Mouse (Mus musculus): Measurements from ENCODE around the gene Entpd2. TPM values are rescaled to one million over a fixed set of nuclear protein-coding genes. Genes with fewer than 3 reads are reported as not detected.
A peak's percentile ranks its signal among the peaks of the same experiment; 100 is the strongest.

The Entpd2 gene
- polyA plus RNA-seq (2015; fragmentation: Nextera tagmentation; extraction: Ambion mirVana): 3.6 and 4.8 TPM in 2 replicates

DNA sequence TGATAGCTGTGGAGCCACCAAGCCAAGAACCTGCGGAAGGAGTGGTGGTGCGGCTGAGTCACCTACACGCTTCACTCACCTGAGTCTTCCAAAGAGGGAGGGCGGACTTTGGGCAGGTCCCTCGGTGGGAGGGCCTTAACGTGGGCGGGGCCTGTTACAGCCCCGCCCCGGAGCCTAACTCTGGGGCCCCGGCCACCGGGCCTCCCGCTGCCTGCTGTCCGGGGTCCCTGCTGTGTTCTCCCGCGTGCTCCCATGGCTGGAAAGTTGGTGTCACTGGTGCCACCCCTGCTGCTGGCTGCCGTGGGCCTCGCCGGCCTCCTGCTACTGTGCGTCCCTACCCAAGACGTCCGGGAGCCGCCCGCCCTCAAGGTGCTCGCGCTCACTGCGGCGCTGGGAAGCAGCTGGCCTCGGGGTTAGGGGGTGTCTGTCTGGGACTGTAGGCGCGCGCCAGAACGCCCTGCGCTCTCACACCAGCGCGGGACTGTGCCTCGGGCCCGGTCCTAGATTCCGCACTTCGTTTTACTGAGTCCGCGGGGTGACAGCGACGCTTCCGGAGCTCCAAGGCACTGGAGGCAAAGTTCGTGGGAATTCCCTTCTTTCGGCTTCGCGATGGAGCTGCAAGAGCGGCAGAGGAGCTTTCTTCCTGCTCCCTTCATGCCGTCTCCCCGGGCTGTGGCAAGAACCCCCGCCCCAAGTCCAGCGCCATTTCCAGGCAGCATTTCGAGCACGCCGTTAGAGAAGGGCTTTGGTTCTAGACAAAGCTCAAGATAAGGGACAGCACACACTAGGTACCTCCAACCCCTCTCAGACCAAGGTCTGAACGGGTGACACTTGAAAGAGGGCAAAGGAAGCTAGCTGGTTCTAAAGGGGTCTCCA is at the start of gene Entpd2:
Entpd2 (plus strand) TSS at position 154 of the 876 bp plus-strand sequence.
- peaks cover 52% of the 10 kb centered on the region for H3K27me3 ChIP-seq
- H3K36me3 ChIP-seq: no peaks in the 10 kb centered on the region
- no peaks in the 10 kb centered on the region for H3K9me3 ChIP-seq
- H3K27ac ChIP-seq (replicated peaks): 0 out of 2 replicates have a peak within 1 kb of the TSS, but pooled peaks have one; percentile 40
- H3K4me3 ChIP-seq: peak within 1 kb of the TSS; percentile 36
- ATAC-seq (replicated peaks): no peak
- H3K9ac ChIP-seq (replicated peaks): peak within 1 kb of the TSS; percentile 26
- H3K4me1 ChIP-seq: peaks cover 27% of the 10 kb centered on the region
- 2% methylated on average over 57 of the region's 57 CpGs for WGBS
- peak within 1 kb of the TSS; percentile 53 for H3K4me2 ChIP-seq (replicated peaks)

DNA sequence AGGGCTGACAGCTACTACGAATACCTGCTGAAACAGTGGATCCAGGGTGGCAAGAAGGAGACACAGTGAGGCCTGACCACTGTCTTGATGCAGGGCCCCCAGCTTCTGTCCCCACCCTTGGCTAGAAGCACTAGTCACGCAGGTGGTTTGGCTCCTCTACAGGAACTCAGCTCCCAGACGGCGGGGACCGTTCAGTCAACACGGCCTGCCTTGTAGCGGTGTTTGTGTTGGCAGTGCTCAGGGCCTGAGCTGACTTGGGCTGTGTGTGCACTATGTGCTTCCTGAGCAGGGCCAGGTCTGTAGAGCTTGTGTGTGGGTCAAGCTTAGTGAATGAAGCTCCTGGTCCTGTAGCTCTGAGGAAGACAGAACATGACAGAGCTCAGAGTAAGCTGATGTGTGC is 47.5 kb upstream of the Entpd2 start:
- no peak overlapping the region for H3K9ac ChIP-seq (replicated peaks)
- no peak for ATAC-seq (replicated peaks)
- no peaks in the 10 kb centered on the region for H3K9me3 ChIP-seq
- H3K4me2 ChIP-seq (replicated peaks): no peak overlapping the region
- H3K36me3 ChIP-seq: peaks cover 95% of the 10 kb centered on the region
- H3K27ac ChIP-seq (replicated peaks): no peak overlapping the region
- H3K4me3 ChIP-seq: no peak overlapping the region
- H3K4me1 ChIP-seq: no peaks in the 10 kb centered on the region
- no peaks in the 10 kb centered on the region for H3K27me3 ChIP-seq
- 93% methylated on average over 7 of the region's 7 CpGs for WGBS

DNA sequence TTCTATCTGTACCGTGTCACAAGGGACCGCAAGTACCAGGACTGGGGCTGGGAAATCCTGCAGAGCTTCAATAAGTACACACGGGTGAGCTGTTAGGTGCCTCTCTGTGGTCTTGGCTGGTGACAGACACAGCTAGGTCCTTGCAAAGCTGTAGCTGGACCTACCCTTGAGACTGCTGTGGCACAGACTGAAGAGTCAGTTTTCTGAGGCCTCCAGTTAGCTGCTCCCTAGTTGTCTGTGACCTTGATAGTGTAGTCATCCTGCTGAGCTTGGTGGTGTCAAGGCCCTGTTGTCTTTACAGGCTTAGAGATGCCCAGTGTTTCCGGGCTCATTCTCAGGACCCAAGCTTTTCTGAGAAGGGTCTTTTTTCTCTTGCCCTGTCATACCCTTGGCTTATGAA is 46.2 kb upstream of the Entpd2 start:
- H3K9ac ChIP-seq (replicated peaks): no peak overlapping the region
- H3K4me1 ChIP-seq: no peaks in the 10 kb centered on the region
- H3K9me3 ChIP-seq: no peaks in the 10 kb centered on the region
- ATAC-seq (replicated peaks): no peak
- no peak overlapping the region for H3K27ac ChIP-seq (replicated peaks)
- peaks cover 82% of the 10 kb centered on the region for H3K36me3 ChIP-seq
- no peak overlapping the region for H3K4me2 ChIP-seq (replicated peaks)
- no peaks in the 10 kb centered on the region for H3K27me3 ChIP-seq
- no peak overlapping the region for H3K4me3 ChIP-seq
- WGBS: 96% methylated on average over 4 of the region's 4 CpGs

DNA sequence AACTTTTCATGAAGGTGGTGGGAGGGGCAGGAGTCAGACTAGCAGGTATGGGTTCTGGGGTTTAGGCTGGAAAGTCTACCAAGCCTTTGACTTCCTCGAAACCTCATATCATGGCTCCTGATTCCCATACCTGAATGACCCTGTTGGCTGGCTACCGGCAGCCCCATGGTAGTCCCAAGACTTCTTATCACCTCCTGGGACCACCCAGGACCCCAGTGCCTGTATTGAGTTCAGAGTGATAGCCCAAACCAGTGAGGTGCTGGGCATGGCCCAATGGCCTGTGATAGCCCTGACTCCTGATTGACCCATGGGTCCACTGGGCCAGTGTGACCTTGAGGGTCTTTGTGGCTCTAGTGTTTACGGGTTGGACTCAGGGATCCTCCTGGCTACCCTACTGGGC is 45.0 kb upstream of the Entpd2 start:
- H3K9me3 ChIP-seq: no peaks in the 10 kb centered on the region
- H3K4me1 ChIP-seq: peaks cover 8% of the 10 kb centered on the region
- no peak overlapping the region for H3K4me3 ChIP-seq
- ATAC-seq (replicated peaks): no peak
- no peak overlapping the region for H3K27ac ChIP-seq (replicated peaks)
- WGBS: 95% methylated on average over 3 of the region's 3 CpGs
- no peaks in the 10 kb centered on the region for H3K27me3 ChIP-seq
- no peak overlapping the region for H3K4me2 ChIP-seq (replicated peaks)
- H3K36me3 ChIP-seq: peaks cover 70% of the 10 kb centered on the region
- H3K9ac ChIP-seq (replicated peaks): no peak overlapping the region

DNA sequence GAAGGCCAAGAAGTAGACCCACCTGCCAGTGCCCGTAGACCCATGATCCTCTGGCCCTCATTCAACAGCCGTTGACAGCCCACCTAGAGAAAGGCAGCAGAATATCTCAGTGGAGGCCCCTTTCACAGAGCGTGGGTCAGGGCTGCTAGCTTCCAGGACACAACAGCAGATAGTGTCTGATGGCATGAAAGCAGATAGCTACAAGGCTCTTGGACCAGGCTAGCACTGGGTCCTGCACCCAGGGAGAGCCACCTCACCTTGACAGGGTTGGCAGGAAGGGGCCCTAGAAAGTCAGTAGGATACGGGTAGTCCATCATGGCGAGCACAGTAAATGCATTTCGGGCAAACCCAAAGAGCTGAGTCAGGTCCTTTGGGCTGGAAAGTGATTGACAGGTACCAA is 41.5 kb upstream of the Entpd2 start:
- H3K4me3 ChIP-seq: no peak overlapping the region
- peaks cover 38% of the 10 kb centered on the region for H3K36me3 ChIP-seq

DNA sequence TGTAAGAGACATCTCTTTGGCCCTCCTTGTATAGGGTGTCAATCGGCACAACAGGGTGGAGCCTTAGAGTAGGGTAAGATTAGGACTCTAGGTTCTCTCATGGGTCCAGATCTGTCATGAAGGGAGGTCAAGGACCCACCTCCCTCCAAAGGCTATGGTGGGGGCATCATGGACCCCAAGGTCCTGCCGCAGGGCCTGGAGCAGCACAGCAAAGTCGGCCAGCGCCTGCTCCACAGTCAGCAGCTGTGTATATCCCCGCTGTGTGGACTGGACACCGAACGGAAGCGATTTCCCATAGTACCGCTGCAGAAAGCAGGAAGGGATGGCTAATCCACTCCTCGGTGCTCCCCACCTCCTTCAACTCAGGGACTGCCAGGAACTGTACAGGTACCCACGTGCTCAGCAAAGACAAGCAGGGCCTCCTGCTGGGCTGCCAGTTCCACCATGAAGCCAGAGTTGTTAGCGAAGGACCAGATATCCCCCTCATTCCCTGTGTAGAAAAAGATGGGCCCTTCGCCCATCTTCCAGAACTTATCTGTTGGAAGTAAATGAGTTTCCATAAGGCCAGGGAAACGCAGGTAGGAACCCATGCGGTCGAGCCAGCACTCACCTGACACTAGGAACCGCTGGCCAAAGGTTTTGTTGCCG is 40.1 kb upstream of the Entpd2 start:
- Histone ChIP-seq H3K4me1 (peaks cover 23% of the 10 kb centered on the region), H3K27me3 (no peaks in the 10 kb centered on the region), H3K4me2 (replicated peaks) (peak overlapping the region; percentile 95), H3K27ac (replicated peaks) (no peak overlapping the region), H3K4me3 (peak overlapping the region; percentile 61), H3K9me3 (no peaks in the 10 kb centered on the region), H3K36me3 (peaks cover 24% of the 10 kb centered on the region), H3K9ac (replicated peaks) (peak overlapping the region; percentile 68)
- 37% methylated on average over 18 of the region's 18 CpGs for WGBS
- no peak for ATAC-seq (replicated peaks)

More for the DNA sequence above, 41.5 kb upstream of the Entpd2 start:
- no peak overlapping the region for H3K9ac ChIP-seq (replicated peaks)
- no peak overlapping the region for H3K4me2 ChIP-seq (replicated peaks)
- peaks cover 23% of the 10 kb centered on the region for H3K4me1 ChIP-seq
- no peaks in the 10 kb centered on the region for H3K9me3 ChIP-seq
- no peak overlapping the region for H3K27ac ChIP-seq (replicated peaks)
- ATAC-seq (replicated peaks): no peak
- 84% methylated on average over 6 of the region's 6 CpGs for WGBS
- H3K27me3 ChIP-seq: no peaks in the 10 kb centered on the region

DNA sequence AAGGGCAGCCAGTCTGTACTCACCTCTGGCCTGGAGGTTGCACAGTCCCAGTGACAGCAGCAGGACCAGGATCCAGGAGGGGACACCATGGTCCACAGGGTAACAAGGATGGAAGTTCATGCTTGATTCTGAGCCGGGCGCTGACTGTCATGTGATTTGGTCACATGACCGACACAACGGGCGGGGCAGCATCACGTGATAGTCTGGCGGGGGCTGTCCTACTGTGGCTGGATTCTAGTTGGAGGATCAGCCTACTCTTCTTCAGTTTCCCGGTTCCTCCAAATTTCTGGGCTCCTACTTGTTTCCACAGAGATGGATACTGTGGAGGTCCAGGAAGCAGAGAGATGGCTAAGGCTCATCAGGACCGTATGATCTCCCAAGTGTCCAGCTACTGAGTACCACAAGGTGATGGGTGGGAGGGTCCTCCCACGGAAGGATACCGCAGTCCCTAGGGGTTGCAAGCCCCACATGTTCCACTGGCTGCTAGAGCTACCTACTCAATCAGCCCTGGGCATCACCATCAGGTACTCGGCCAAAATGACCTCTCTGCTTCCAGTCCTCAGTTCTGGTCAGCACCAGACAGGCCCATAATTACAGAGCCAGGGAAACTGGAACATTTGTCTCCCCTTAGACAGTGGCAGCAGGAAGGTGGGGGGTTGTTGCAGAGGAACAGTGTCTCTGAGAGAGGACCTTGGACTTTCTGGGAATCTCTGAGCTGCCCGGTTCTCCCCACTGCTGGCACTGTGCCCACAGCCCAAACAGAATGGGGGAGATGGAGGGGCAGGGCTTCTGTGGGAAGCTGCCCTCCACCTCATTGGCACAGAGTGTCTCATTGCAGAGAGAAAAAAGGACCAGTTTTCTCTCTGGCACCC is 39.2 kb upstream of the Entpd2 start, which contains the start of gene Dpp7:
Dpp7 (minus strand) TSS at position 152 of the 872 bp plus-strand sequence.
- Histone ChIP-seq H3K27ac (replicated peaks) (0 out of 2 replicates have a peak within 1 kb of the TSS, but pooled peaks have one; percentile 34), H3K9ac (replicated peaks) (peak within 1 kb of the TSS; percentile 68), H3K4me3 (peak within 1 kb of the TSS; percentile 61), H3K9me3 (no peaks in the 10 kb centered on the region), H3K4me1 (peaks cover 23% of the 10 kb centered on the region), H3K27me3 (no peaks in the 10 kb centered on the region), H3K36me3 (peaks cover 15% of the 10 kb centered on the region), H3K4me2 (replicated peaks) (peak within 1 kb of the TSS; percentile 95)
- ATAC-seq (replicated peaks): peak; percentile 76
- 1% methylated on average over 13 of the region's 13 CpGs for WGBS

DNA sequence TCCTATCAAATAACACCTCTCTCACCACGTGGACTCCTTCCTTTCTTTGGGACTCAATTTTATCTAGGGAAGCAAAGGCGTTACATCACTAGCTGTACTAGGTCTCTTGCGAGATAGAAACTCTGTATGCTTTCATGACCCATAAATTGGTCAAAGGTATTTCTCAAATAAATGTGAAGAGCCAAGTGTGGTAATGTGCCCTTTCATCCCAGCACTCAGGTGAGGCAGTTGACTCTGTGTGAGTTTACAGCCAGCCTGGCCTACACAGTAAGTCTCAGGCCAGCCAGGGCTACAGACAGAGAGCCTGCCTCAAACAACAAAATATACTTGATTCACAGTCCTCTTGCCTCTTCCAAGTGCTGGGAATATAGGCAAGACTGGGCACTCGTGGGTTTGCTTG is 35.8 kb upstream of the Entpd2 start:
- no peaks in the 10 kb centered on the region for H3K9me3 ChIP-seq
- H3K36me3 ChIP-seq: no peaks in the 10 kb centered on the region
- no peak overlapping the region for H3K9ac ChIP-seq (replicated peaks)
- H3K27me3 ChIP-seq: peaks cover 16% of the 10 kb centered on the region
- no peak overlapping the region for H3K4me3 ChIP-seq
- 83% methylated on average over 4 of the region's 4 CpGs for WGBS
- H3K27ac ChIP-seq (replicated peaks): no peak overlapping the region
- no peak overlapping the region for H3K4me2 ChIP-seq (replicated peaks)
- H3K4me1 ChIP-seq: peaks cover 24% of the 10 kb centered on the region
- no peak for ATAC-seq (replicated peaks)

DNA sequence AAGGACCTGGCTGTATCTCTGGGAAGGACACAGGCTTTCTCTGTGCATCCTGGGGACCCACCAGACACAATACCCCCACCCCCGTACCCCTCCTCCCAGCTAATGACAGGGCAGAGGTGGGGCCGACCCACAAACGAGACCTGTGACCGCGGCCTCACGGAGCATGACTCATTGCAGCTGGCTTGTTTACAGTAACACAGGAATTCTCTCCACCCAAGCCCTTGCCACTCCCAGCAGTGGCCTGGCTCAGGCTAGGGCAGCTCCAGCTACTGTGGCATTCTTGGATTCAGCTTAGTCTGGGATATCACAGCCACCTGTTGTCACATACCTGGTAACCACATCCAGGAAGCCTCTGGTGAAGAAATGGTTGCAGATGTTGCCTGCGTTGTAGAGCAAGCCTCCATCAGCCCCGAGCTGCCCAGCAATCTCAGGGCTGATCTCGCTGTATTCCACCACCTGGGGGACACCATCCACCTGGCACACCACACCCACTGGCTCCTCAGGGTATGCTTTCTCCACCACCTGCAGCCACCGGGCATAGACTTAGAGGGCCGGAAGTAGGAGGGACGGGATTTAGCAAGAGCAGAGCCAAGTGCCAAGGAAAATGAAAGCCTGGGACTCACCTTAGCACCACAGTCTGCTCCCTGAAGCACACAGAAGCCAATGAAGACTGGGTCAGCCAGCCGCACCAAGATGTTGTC is 32.0 kb upstream of the Entpd2 start:
- Histone ChIP-seq H3K9ac (replicated peaks) (no peak overlapping the region), H3K36me3 (no peaks in the 10 kb centered on the region), H3K27me3 (peaks cover 33% of the 10 kb centered on the region), H3K27ac (replicated peaks) (no peak overlapping the region), H3K4me3 (no peak overlapping the region), H3K9me3 (no peaks in the 10 kb centered on the region), H3K4me1 (peaks cover 10% of the 10 kb centered on the region), H3K4me2 (replicated peaks) (no peak overlapping the region)
- no peak for ATAC-seq (replicated peaks)
- WGBS: 63% methylated on average over 13 of the region's 13 CpGs

DNA sequence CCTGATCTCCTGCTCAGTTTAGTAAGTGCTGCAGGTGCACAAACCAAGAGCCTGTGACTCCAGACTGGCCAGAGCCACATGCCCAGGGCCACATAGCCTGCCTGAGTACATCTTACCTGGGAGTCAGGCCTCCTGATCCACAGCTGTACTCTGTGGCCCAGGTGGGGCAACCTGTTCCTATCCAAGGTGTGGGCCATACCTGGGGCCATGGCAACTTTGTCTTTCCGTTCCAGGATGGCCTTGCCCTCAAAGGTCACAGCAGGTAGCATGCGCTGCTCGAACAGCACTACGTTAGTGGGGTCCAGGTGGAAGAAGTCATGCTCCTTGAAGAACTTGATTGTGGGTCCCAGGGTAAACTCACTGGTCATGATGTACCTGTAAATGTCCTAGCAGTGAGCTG is 31.4 kb upstream of the Entpd2 start:
- peaks cover 10% of the 10 kb centered on the region for H3K4me1 ChIP-seq
- 86% methylated on average over 4 of the region's 4 CpGs for WGBS
- no peak overlapping the region for H3K4me3 ChIP-seq
- no peaks in the 10 kb centered on the region for H3K9me3 ChIP-seq
- H3K27me3 ChIP-seq: peaks cover 33% of the 10 kb centered on the region
- no peak for ATAC-seq (replicated peaks)
- H3K27ac ChIP-seq (replicated peaks): no peak overlapping the region
- no peak overlapping the region for H3K9ac ChIP-seq (replicated peaks)
- no peaks in the 10 kb centered on the region for H3K36me3 ChIP-seq
- no peak overlapping the region for H3K4me2 ChIP-seq (replicated peaks)

DNA sequence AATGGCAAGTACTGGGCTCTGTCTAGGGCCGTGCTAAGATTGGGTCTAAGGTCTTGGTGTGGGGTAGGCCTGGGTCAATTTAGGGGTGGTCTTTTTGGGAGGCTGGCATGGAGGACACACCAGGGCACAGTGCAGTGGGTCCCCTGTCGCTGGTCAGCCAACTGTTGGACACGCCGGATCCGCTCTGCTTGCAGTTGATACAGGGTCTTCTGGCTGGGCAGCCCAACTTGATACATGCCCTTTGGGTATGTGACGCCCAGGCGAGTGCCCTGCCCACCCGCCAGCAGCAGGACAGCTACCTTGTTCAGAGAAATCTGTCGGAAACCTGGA is 30.9 kb upstream of the Entpd2 start:
- H3K4me1 ChIP-seq: peaks cover 10% of the 10 kb centered on the region
- H3K27me3 ChIP-seq: peaks cover 33% of the 10 kb centered on the region
- no peaks in the 10 kb centered on the region for H3K9me3 ChIP-seq
- peak overlapping the region; percentile 81 for H3K4me2 ChIP-seq (replicated peaks)
- no peak overlapping the region for H3K27ac ChIP-seq (replicated peaks)
- H3K36me3 ChIP-seq: no peaks in the 10 kb centered on the region
- peak overlapping the region; percentile 52; the same call in 1 of the 2 replicates for H3K9ac ChIP-seq (replicated peaks)
- peak overlapping the region; percentile 45 for H3K4me3 ChIP-seq
- ATAC-seq (replicated peaks): no peak
- 34% methylated on average over 9 of the region's 9 CpGs for WGBS

All from forebrain, embryonic 15.5 days (tissue).